Mouse (Mus musculus) bone marrow macrophage, adult 2 months (primary cell): ENCODE data around the gene Phactr1. TPM values are rescaled to one million over a fixed set of nuclear protein-coding genes. Genes with fewer than 3 reads are reported as not detected.

Experiments
- H3K27ac ChIP-seq: 2 replicates; pipeline ENCODE4 v1.5.1; 2012; ENCODE audit warnings: low read depth, low read length; ENCODE audit not compliant: insufficient read depth
- H3K4me1 ChIP-seq: 2 replicates; pipeline ENCODE4 v1.6.1; 2012; ENCODE audit warnings: low read length; ENCODE audit not compliant: control insufficient read depth, insufficient read depth
- H3K4me3 ChIP-seq: 2 replicates; pipeline ENCODE4 v1.5.1; 2012; ENCODE audit warnings: mild to moderate bottlenecking, low read length, moderate library complexity; ENCODE audit not compliant: insufficient read depth
- CTCF ChIP-seq: IDR thresholded peaks from 2 replicates; pipeline ENCODE4 v1.5.1; 2012; ENCODE audit warnings: low read depth, mild to moderate bottlenecking, low read length, moderate library complexity
- POLR2A ChIP-seq: IDR thresholded peaks from 2 replicates; pipeline ENCODE4 v1.6.1; 2012; ENCODE audit warnings: mild to moderate bottlenecking, low read depth, low read length, borderline replicate concordance
- polyA plus RNA-seq: library from polyadenylated mRNA; stranded (reverse); fragments of >200 nt; gene quantifications from 2 replicates; pipeline ENCODE4 v1.2.4, GENCODE M21; 2012; ENCODE audit not compliant: missing spikeins, insufficient read depth, insufficient read length

Phactr1 gene
- polyA plus RNA-seq = 1.2 and 3.4 TPM in 2 replicates

DNA sequence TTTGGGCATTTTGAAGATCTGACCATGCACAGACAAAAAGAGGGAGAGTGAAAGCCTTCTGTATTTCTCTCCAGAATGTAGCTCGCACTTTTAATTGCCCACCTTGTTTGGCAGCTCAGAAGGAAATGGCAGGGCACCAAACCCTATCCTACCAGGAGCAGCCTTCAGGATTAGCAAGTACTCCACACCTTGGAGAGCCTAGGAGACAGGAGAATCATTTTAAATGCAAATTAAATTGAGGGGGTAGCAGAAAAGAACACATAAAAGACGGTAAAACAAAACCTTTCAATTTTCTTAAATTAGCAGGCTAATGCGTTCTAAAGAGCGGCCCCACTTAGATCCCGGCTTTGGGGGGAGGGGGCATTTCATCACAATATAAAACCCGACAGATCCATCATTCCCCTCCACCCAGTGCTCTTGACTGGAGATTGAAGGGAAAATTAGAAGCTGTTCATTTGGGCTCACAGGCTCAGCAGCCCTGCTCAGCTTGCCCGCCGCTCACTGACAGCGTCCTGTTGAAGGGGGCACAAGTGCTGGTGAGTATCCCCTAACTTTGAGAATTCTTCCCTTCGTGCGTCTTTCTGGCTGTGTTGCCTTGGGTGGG, at the start of gene Phactr1:
Gene Phactr1 (plus strand): TSS at position 233 of the 604 bp plus-strand sequence.
- TF ChIP-seq POLR2A (no peak), CTCF (no peak)

DNA sequence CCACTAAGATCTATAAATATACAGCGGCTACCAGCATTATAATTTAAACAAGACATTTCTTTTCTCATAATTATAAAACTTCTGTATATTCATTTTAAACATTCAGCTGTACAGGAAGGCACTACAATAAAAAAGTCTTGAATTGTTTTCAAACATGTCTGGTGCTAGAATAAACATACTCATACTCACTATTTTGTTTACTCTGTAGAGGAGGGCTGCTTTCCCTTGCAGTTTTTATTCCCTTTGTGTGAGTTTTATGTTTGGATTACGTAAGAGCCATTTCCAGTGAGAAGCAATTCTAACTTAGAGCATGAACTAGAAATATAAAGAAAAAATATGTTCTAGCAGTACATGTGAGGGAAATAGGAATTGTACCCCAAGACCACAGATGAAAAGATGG, 45.5 kb upstream of the Phactr1 start:
- no peak overlapping the region for H3K27ac ChIP-seq
- TF ChIP-seq CTCF = no peak
- TF ChIP-seq POLR2A = no peak
- H3K4me1 ChIP-seq = no peaks in the 10 kb centered on the region
- no peak overlapping the region for H3K4me3 ChIP-seq

More for the DNA sequence above, at the start of gene Phactr1:
- Histone ChIP-seq H3K4me3 (no peak within 1 kb of the TSS), H3K27ac (no peak within 1 kb of the TSS), H3K4me1 (no peaks in the 10 kb centered on the region)

DNA sequence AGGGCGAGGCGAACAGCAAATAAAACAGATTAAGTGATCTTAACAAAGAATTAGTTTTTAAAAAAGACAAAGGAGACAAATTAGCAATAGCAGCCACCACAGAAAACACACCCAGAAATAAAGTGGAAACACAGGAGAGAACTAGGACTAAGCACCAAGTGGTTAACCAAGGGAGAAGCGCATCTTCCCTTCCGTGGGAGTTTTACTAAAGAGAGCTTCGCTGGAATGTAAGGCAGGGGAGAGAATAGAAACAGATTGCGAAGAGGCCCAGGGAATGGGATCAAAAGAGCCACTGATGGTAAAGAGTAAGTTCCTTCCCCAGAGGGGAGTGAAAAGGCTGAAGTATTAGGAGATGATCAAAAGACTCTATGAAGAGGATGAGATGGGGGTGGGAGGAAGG, 30.2 kb upstream of the Phactr1 start:
- H3K27ac ChIP-seq = no peak overlapping the region
- TF ChIP-seq POLR2A = no peak
- TF ChIP-seq CTCF = no peak
- no peak overlapping the region for H3K4me3 ChIP-seq
- H3K4me1 ChIP-seq = no peaks in the 10 kb centered on the region

DNA sequence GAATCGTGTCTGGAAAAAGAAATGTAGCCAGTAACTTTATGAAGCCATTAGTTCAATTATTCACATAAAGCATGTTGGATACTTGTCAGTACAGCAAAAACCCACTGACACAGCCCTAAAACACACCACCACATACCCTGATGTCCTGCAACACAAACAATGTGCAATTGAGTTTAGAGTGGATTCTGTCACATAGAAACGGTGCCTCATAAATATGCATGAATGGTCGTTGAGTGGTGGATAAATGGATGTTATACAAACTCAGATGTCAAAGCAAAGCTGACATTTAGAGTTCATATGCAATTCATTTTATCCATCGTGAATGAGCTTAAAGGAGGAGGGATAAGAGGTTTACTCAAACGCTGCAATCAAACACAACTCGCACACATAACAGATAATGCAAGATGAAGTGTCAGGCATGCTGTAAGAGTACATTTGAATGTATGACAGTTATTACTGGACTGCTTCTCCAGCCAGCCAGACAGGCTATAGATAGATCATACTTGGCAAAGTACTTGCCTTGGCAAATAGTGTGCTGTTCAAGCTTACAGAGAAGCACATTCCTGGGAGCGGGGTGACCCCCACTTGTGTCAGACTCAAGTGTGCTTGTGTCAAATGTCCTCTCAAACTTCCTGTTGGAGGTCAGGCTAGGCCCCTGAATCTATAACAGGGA, 23.6 kb upstream of the Phactr1 start:
- Histone ChIP-seq H3K27ac (no peak overlapping the region), H3K4me1 (no peaks in the 10 kb centered on the region), H3K4me3 (no peak overlapping the region)
- TF ChIP-seq POLR2A = no peak
- no peak for TF ChIP-seq CTCF

DNA sequence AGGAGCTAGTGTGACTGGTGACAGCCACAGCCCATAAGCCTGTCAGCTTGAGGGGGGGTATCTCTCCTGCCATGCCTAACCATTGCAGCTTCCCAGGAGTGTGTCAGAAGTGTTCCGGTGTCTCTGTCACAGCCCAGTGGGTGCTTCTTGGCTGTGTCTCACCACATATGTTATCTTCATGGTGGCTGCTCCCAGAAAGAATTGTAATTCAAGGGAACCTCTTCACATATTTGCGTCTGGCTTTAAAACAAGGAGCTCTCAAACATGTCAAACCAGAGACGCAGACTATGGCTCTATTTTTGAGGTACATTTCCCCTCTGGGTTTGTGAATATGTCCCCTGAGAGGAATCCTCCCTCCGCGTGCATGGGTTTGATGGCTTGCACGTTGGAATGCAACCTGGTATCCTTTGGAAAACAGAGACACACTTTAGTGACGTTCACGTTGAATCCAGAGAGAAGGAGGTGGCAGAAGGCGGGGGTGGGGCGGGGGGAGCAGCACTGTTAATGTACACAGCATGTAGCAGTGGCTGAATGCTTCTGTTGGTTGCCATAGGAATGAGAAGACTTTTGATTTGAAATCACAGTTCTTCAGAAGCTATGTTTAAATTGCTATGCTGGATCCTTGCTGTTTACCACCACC, 8.7 kb upstream of the Phactr1 start:
- Histone ChIP-seq H3K4me3 (no peak overlapping the region), H3K27ac (no peak overlapping the region), H3K4me1 (no peaks in the 10 kb centered on the region)
- TF ChIP-seq CTCF (no peak), POLR2A (no peak)

DNA sequence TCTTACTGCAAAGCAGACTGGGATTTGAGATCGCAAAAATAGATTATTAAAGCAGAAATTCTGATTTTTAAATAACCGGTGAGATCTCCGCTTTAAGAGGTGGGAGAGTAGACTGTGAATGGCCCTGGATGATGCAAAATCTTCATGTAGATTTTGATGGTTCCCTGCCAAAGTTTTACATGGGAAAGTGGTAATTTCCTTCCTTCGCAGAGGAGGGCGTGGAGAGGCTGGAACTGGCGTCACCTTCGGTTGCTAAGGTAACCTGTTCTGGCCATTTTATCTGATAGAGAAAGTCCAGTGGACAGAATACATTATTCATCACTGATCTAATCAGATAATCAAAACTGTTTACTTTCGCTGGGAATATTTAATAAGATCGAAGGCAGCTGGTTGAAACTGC, 876 bp downstream of the Phactr1 start:
- TF ChIP-seq POLR2A = no peak
- no peak for TF ChIP-seq CTCF
- H3K4me3 ChIP-seq = no peak overlapping the region

DNA sequence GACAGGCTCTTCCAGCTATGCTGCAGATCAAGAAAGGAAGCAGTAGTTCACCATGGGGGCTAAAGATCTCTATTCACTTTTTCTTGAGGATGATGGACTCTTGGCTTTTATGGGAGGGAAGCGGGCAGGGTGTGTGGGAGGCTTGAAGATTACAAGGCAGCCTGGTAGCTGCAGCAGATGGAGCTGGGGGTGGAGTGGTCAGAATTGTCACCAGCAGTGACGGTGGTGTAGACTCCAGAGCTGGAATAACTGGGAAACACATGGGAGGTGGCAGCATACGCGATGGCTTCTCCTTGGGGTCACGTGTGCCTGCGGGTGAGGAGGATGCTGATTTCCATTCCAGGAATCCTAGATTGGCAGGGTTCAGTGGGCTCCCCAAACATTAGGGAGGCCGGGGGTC, 3.8 kb downstream of the Phactr1 start:
- no peak overlapping the region for H3K4me3 ChIP-seq
- no peak for TF ChIP-seq CTCF
- TF ChIP-seq POLR2A = no peak
- no peak overlapping the region for H3K27ac ChIP-seq
- H3K4me1 ChIP-seq = no peaks in the 10 kb centered on the region

More for the DNA sequence above, 876 bp downstream of the Phactr1 start:
- Histone ChIP-seq H3K27ac (no peak overlapping the region), H3K4me1 (no peaks in the 10 kb centered on the region)

DNA sequence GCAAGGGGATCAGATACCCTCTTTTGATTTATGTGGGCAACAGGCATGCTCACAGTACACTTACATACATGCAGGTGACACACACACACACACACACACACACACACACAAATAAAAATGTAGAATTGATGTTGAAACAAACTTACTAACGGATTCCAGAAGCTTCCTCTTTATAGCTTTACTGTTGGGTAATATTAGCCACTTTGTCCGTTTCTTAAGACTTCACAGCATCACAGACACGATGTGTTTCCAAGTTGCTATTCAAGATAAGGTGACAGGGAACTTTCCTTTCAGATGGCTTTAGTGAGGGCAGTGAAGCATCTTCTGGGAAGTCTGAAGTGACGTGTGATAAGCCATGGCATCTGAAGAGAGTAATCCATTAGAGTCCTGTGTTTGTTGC, 11.8 kb downstream of the Phactr1 start:
- Histone ChIP-seq H3K4me3 (no peak overlapping the region), H3K4me1 (no peaks in the 10 kb centered on the region), H3K27ac (no peak overlapping the region)
- TF ChIP-seq CTCF = no peak
- no peak for TF ChIP-seq POLR2A

DNA sequence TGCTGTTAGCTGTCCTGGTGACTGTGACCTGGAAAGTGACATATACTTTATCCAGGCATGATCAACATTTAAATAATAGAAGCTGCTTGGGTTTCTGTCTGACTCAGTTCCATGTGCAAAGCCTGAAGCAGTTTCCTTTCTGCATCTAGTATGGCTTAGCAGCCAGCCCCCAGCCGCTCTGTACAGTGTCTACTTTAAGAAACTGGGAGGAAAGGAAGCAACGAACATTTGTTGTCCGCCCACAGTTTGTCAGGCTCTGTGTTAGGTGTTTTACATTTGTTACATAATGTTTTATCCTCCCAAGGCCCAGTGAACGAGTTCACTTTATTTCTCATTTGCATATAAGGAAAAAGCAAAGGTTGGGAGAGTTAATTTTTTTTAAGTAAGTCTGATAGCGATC, 16.2 kb downstream of the Phactr1 start:
- H3K4me3 ChIP-seq = no peak overlapping the region
- no peak overlapping the region for H3K27ac ChIP-seq
- no peak for TF ChIP-seq CTCF
- TF ChIP-seq POLR2A = no peak
- no peaks in the 10 kb centered on the region for H3K4me1 ChIP-seq

DNA sequence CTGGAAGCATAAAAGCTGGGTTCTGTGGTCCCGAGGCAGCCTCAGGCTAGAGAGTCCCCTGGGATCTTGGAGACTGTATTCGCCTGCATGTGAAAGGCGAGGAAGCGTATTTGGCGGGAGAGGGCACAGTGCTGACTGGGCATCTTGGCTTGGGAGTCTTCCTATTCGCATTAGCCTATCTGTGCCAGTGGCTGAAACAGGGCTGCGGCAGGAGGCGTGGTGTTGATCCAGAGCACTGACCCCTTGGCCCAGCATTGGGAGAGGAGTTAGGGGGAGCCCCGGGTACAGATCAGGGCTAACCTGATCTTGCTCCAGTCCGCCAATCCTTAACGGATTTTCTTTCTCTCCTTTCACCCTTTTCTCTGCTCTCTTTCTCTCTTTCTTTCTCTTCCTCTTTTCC, 28.7 kb downstream of the Phactr1 start:
- Histone ChIP-seq H3K27ac (no peak overlapping the region), H3K4me3 (no peak overlapping the region), H3K4me1 (no peaks in the 10 kb centered on the region)
- TF ChIP-seq POLR2A (no peak), CTCF (no peak)
